Mouse (Mus musculus) liver, postnatal 0 days (tissue): Measurements from ENCODE around the gene Ralgapa1.
"Not testable (repeated sequence)": the region's sequence is repeated elsewhere in the genome, so short reads cannot be mapped to it uniquely, and the experiment has no call there.

Experiments
- CTCF ChIP-seq: sonication (generic); IDR thresholded peaks from 2 replicates; pipeline ENCODE4 v1.5.1; 2016; ENCODE audit warnings: antibody characterized with exemption, low read depth
- EP300 ChIP-seq: IDR thresholded peaks from 2 replicates; pipeline ENCODE4 v1.6.1; 2016; ENCODE audit warnings: antibody characterized with exemption, low read depth, mild to moderate bottlenecking

DNA sequence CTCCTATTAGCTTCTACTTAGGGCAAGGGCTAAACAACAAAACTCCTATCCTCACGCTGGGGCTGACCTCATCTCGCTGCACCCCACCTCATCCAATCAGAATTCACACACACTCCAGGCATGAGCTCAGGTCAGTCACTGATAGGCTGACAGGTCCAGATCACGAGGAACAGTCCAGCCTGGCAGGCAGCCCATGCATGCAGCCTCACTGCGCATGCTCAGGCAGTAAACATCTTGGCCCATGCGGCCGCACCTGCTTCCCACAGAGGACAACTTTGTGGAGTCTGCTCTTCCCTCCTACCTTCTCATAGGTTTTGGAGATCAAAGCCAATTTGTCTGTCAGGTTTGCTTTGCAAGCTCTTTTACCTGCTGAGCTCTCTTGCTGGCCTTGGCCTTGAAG is 266.1 kb downstream of the Ralgapa1 start:
- TF ChIP-seq CTCF, EP300: not testable (repeated sequence)
